Mouse (Mus musculus): Measurements from ENCODE around the gene Igsf9. TPM values are rescaled to one million over a fixed set of nuclear protein-coding genes. Genes with fewer than 3 reads are reported as not detected.

Gene Igsf9
- total RNA-seq, 2 experiments from 2014 or later = 3.9 to 4.8 TPM

DNA sequence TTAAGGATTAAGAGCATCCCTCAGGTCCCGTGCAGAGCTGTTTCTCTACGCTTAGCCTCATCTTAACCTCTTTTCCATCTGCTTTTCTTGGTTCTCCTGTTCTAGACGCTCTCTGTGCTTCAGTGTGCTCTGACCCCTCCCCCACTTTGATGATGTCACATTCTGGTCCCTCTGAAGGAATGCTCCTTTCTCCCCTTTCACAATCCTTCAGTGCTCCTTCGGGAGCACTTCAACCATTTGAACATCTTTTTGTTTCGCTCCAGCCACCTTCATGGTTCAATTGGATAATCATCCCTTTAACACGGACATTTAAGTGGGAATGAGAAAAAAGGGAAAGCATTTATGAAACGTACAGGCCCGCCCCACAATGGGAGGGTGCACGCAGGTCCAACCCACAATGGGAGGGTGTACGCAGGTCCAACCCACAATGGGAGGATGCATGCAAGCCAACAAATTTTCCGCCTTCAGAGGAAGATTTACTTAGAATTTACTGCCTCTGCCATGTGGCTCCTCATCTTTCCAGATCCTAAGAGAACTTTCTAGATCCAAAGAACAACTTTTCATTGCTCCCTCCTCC is 13.2 kb upstream of the Igsf9 start:
- no peak for DNase-seq (ENCODE audit: low spot score in 2 of 2)

DNA sequence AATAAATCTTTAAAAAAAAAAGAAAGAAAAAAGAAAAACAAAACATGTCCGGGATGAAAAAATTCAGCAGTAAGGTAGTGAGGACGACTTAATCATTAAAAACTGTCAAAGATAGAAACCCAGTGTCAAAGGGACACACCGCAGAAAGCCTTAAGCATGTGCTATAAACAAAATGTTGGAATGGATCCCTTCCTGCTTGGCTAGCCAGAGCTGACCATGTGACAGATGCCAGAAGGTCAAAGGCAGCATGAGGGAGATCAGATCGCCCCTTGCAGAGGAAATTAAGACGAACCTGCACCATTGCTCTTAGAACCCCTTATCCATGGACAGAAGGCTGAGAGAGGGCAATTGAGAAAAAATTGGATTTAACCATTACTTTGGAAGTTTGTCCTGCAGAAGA is 12.2 kb upstream of the Igsf9 start:
- DNase-seq (ENCODE audit: low spot score in 2 of 2) = no peak

GRCm38 (mm10) chr1:172469810-172470448 is 11.7 kb upstream of the Igsf9 start:
- DNase-seq (ENCODE audit: low spot score in 2 of 2) = no peak

DNA sequence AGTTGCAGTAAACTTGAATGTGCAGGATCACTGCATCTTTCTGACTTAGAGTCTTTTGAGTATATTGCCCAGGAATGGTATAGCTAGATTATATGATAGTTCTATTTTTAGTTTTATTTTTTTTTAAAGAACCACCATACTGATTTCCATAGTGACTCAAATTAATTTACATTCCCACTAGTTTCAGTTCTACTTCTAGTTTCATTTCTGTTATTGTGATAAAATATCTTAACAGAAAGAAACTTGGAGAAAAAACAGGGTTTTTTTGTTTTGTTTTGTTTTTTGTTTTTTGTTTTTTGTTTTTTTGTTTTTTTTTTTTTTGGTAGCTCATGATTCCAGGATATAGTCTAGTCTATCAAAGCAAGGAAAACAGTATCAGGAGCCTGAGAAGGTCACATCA is 8.7 kb upstream of the Igsf9 start:
- no peak for DNase-seq (ENCODE audit: low spot score in 2 of 2)

GRCm38 (mm10) chr1:172474196-172474595 is 7.4 kb upstream of the Igsf9 start:
- DNase-seq (ENCODE audit: low spot score in 2 of 2) = no peak

- DNase-seq (ENCODE audit: low spot score in 2 of 2) = no peak
These were observed 6.4 kb upstream of the Igsf9 start, which contains the start of gene Slamf9 for GRCm38 (mm10) chr1:172475054-172475741. Gene Slamf9 (plus strand): TSS chr1:172475358.

- DNase-seq (ENCODE audit: low spot score in 2 of 2) = no peak
These were observed 3.6 kb upstream of the Igsf9 start for GRCm38 (mm10) chr1:172478020-172478419.

DNA sequence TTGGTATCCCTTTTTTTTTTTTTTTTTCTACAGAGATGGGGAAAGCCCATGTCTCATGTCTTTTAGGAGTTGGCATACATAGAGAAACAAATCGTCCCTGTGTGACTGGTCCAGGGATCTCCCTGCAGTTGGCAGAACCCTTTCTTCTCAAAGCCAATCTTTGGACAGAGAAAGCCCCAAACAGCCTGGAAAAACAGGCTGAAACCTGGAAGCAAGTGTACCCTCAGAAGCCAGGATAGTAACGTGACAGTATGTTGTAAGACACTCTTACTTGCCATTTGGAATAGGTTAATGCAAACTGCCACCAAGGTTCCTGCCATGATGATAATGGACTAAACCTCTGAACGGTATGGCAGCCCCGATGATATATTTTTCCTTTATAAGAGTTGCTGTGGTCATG is 1.2 kb upstream of the Igsf9 start:
- no peak for DNase-seq (ENCODE audit: low spot score in 2 of 2)

DNA sequence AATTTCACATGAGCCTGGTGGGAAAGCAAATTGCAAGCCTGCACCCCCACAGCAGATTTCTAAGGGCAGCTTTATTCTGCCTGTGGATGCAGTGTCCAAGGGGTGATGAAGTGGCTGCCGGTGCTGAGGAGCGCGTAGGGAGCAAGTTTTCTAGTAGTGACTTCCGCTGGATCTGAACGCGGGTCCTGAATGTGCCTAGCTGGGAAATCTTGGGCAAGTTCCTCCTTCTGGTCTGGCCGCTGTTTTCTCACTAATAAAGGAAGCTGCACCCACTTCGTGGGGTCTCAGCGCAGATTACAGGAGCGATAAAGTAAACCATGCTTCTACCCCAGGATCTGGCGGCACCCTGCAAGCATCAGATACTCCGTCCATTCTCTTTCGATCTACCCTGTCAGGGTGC is 477 bp upstream of the Igsf9 start:
- no peak for DNase-seq (ENCODE audit: low spot score in 2 of 2)

DNA sequence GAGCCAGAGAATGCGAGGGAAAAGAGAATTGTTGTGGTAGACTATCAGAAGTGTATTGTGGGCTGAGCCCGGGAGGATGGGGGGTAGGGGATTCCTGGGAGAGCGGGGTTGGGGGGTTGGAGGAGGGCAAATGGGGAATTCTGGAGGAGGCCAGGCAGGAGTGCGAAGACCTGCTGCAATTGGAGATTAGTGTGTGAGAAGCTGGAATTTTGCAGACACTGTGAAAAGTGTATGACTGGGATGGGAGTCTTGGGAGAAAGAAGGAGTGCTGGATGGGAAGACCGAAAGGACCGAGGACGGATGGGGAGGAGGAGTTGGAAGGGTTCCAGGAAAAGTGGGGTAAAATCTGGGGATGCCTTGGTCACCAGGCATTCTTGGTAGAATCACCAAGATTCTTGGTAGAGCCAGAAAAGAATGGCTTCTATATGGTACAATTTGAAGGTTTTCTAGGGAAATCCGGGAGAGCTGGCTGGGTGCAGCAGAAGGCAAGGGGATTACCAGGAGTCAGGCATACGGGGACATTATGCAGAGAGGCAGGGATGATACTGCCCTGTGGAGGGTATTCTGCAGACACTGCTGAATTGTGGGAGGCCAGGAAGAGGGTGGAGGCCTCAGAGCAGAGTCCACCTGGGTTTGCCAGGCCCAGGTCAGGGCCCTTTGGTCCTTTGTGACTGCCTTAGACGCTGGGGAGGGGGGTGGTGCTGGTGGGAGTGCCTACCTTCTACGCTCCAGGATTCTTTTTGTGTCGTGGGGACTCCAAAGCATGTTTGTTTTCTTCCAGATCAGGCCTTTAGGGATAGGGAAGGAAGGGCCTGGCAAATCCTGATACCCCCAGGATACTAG is 1.2 kb downstream of the Igsf9 start:
- DNase-seq (ENCODE audit: low spot score in 2 of 2) = no peak

DNA sequence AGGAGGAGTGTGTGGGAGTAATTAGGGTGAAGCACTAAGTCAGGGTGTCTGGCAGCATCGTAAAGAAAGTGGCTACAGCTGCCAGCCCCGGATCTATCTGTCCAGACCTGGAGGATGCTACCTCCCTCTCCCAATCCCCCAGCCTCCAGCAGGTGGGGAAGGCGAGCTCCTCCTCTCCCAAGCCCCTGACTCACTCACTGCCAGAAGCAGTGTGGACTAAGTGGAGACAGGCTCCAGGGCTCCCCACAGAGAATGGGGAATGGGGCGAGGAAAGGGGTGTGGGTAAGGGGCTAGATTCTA is 1.7 kb downstream of the Igsf9 start:
- DNase-seq (ENCODE audit: low spot score in 2 of 2) = no peak

DNA sequence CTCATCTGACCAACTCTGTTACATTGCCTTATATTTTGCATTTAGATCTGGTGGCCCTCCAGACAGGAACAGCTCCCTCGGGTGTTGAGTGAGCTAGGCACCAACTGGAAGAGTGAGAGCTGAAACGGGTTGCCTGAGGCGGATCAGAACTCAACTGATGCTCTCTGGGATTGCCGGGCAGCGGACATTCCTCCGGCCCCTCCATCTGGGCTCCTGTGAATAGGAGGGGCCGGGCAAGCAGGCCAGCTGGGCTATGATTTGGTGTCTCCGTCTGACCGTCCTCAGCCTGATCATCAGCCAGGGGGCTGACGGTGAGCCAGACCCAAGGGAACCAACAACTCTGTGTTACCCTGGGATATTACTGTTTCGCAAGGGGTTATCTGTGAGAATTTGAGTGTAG is 2.6 kb downstream of the Igsf9 start:
- no peak for DNase-seq (ENCODE audit: low spot score in 2 of 2)

DNA sequence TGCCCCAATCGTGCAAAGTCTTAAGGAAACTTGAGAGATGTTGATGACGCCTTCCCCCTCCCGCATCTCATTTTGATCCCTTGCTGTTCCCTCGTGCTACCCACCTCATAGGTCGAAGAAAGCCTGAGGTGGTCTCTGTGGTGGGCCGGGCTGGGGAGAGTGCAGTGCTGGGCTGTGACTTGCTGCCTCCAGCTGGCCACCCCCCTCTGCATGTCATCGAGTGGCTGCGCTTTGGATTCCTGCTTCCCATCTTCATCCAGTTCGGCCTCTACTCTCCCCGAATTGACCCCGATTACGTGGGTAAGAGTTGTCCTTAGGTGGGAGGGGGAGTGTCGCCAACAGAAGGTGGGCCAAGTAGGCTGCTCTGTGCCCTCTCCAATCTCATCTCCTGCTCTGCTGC is 3.1 kb downstream of the Igsf9 start:
- DNase-seq (ENCODE audit: low spot score in 2 of 2) = no peak

DNA sequence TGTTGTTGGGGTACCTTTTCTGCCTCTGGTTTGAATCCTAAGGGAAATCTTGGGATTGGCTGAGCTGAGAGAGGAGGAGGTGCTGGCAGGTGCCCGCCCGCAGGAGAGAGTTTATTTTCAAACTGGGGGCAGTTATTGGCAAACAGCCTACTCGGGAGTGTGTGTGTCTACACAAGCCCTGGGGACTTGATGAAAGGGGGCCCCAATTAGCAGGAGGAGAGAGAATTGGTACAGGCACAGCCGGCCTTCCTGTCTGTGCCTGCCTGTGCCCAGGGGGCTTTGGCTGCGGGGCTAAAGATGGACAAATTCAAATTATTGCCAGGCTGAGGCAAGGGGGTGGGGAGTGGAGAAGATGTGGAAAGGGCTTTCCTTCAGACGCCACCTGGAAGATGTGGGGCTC is 4.2 kb downstream of the Igsf9 start:
- no peak for DNase-seq (ENCODE audit: low spot score in 2 of 2)

- DNase-seq (ENCODE audit: low spot score in 2 of 2) = no peak
These were observed 4.6 kb downstream of the Igsf9 start for GRCm38 (mm10) chr1:172486236-172486635.

GRCm38 (mm10) chr1:172486651-172487050 is 5.1 kb downstream of the Igsf9 start:
- DNase-seq (ENCODE audit: low spot score in 2 of 2) = no peak

- DNase-seq (ENCODE audit: low spot score in 2 of 2) = no peak
These were observed 6.3 kb downstream of the Igsf9 start for GRCm38 (mm10) chr1:172487859-172488258.

DNA sequence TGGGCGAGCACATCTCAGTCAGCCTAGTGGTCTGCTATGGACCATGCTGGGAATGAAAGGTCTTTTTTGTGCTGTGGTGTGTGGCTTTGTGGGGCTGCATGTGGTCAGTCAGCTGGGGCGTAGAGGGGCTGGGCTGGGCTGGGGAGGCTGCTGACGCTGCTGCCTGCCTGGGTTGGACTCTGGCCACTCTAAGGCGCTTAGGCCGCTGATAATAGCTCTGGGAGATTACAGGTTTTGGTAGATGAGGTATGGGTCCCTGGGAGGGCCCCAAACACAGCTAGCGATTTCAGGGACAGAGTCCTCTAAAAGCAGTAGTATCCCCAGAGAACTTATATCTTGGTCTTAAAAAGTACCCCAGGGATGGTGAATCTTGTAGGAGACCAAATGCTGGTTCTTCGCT is 7.2 kb downstream of the Igsf9 start:
- no peak for DNase-seq (ENCODE audit: low spot score in 2 of 2)

DNA sequence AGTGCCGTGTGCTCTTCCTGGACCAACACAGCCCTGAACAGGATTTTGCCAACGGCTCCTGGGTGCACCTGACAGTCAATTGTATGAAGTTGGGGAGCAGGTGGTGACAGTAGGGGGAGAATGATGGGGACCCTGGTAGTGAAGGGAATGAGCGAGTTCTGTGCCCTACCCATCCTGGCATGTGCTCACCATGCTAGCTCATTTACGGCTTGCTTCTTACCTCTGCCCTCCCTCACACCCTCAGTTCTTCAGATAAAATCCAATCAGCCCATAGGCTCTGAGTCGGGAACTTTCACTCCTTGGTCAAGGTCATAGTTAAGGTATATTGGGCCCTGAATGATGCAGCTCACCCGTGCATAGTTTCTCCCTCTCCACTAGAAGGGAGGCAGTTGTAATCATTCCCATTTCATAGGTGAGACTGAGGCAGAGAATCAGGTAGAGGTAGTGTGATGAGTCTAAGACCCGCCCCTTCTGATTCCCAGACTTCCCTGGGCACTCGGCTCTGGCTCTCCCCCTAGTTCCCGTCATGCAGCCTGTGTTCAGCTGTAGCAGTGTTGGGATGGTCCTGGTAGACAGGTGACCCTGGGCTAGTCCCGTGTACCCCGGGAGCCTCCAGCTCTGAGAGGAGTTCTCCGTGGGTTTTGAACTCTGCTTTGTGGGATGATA is 8.1 kb downstream of the Igsf9 start:
- DNase-seq (ENCODE audit: low spot score in 2 of 2) = no peak

- DNase-seq (ENCODE audit: low spot score in 2 of 2) = peak; percentile 74 to 87
These were observed 8.7 kb downstream of the Igsf9 start for GRCm38 (mm10) chr1:172490261-172490661.

GRCm38 (mm10) chr1:172492047-172492446 is 10.5 kb downstream of the Igsf9 start:
- no peak for DNase-seq (ENCODE audit: low spot score in 2 of 2)

DNA sequence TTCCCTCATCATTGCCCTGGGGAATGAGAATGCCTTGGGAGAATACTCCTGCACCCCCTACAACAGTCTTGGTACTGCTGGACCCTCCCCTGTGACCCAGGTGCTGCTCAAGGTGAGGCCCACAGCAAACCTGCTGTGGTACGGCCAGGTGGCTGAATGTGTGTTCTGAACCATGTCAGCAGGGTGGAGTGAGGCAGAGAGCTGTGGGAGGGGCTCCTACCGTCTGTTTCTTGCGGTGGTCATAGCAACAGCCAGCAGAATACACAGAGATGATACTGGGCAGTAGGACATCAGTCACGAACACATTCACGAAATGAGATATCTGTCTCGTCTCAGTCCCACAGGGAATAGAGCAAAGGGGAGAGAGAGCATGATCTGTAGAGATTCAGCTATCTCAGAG is 11.9 kb downstream of the Igsf9 start:
- no peak for DNase-seq (ENCODE audit: low spot score in 2 of 2)
